Mouse (Mus musculus) forebrain, postnatal 0 days (tissue): ENCODE measurements around the gene Sertad4. TPM values are rescaled to one million over a fixed set of nuclear protein-coding genes. Genes with fewer than 3 reads are reported as not detected.

Experiments
- ATAC-seq: fragments of 200-750 bp; cut with Nextera tagmentation; 2 replicates; pipeline ENCODE4 v1.8.0; 2017; ENCODE audit warnings: mild to moderate bottlenecking, moderate library complexity
- DNase-seq: peaks from one replicate; pipeline ENCODE4 v3.0.0-alpha.2; 2015
- H3K27ac ChIP-seq: fragments of 300-500 bp; sonication (generic); 2 replicates; pipeline ENCODE4 v1.5.1; 2014; ENCODE audit warnings: low read depth, mild to moderate bottlenecking, antibody characterized with exemption, low read length, moderate library complexity, mixed read lengths
- H3K27me3 ChIP-seq: fragments of 300-500 bp; sonication (generic); 2 replicates; pipeline ENCODE4 v1.6.1; 2014; ENCODE audit warnings: mild to moderate bottlenecking, low read length, mixed read lengths; ENCODE audit not compliant: insufficient read depth
- H3K36me3 ChIP-seq: fragments of 300-500 bp; sonication (generic); 2 replicates; pipeline ENCODE4 v1.6.1; 2014; ENCODE audit warnings: mild to moderate bottlenecking, moderate library complexity; ENCODE audit not compliant: insufficient read depth
- H3K4me1 ChIP-seq: fragments of 300-500 bp; sonication (generic); 2 replicates; pipeline ENCODE4 v1.6.1; 2014; ENCODE audit warnings: antibody characterized with exemption; ENCODE audit not compliant: insufficient read depth
- H3K4me2 ChIP-seq: fragments of 300-500 bp; sonication (generic); 2 replicates; pipeline ENCODE4 v1.6.1; 2014; ENCODE audit warnings: low read depth, mild to moderate bottlenecking, moderate library complexity
- H3K4me3 ChIP-seq: fragments of 300-500 bp; sonication (generic); 2 replicates; pipeline ENCODE4 v1.5.1; 2014; ENCODE audit warnings: low read depth, low read length, mixed read lengths
- H3K9ac ChIP-seq: fragments of 300-500 bp; sonication (generic); 2 replicates; pipeline ENCODE4 v1.6.1; 2014; ENCODE audit warnings: mild to moderate bottlenecking
- H3K9me3 ChIP-seq: fragments of 300-500 bp; sonication (generic); 2 replicates; pipeline ENCODE4 v1.6.1; 2016; ENCODE audit warnings: low read length
- CTCF ChIP-seq: sonication (generic); IDR thresholded peaks from 2 replicates; pipeline ENCODE4 v1.5.1; 2016; ENCODE audit warnings: antibody characterized with exemption, control low read depth, low read depth
- WGBS: fragments of 180-500 bp; shearing (Covaris S2); extraction: QIAGEN DNeasy Blood & Tissue Kit; methylation state at CpG from one replicate; pipeline ENCODE4 v1.1.7; 2014; 5-methylcytosine and 5-hydroxymethylcytosine counted together
- polyA plus RNA-seq: library from polyadenylated mRNA; unstranded; fragments of >200 nt; fragmentation: Nextera tagmentation; extraction: Ambion mirVana; gene quantifications from 2 replicates; pipeline ENCODE4 v1.2.1, GENCODE M21; 2015
- total RNA-seq: library from RNA; depleted of rRNA; stranded (reverse); fragments of >200 nt; gene quantifications from 2 replicates; pipeline ENCODE4 v1.2.3, GENCODE M21; 2014

Sertad4 gene
- total and polyA plus RNA-seq, 2 experiments from 2014 or later, result 10.7 to 30.4 TPM

DNA sequence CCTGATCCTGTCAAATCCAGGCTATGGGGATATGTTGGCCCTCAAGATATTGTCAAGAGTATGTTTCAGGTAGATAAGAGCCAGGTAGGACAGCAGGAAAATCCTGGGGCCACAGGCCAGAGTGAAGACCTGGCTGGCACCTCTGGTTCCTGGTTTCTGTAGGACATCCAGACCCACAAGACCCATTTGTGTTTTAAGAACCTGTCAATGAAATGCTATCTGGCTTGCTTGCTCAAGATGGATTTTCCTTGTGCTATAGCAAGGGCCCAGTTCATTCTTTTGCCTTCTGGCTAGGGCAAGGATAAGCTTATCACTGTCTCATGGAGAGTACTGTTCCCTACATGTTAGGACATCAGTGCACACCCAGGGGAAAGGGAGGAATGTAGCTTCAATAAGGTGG lies 3.5 kb downstream of the Sertad4 start:
- TF ChIP-seq CTCF, result no peak
- no peak overlapping the region for H3K27ac ChIP-seq
- no peaks in the 10 kb centered on the region for H3K9me3 ChIP-seq
- peak overlapping the region; percentile 6 for H3K9ac ChIP-seq
- ATAC-seq (no peak), DNase-seq (no peak)
- no peak overlapping the region for H3K4me3 ChIP-seq
- H3K4me1 ChIP-seq, result peaks cover 35% of the 10 kb centered on the region
- peaks cover 30% of the 10 kb centered on the region for H3K36me3 ChIP-seq
- no peaks in the 10 kb centered on the region for H3K27me3 ChIP-seq
- peak overlapping the region; percentile 90 for H3K4me2 ChIP-seq

DNA sequence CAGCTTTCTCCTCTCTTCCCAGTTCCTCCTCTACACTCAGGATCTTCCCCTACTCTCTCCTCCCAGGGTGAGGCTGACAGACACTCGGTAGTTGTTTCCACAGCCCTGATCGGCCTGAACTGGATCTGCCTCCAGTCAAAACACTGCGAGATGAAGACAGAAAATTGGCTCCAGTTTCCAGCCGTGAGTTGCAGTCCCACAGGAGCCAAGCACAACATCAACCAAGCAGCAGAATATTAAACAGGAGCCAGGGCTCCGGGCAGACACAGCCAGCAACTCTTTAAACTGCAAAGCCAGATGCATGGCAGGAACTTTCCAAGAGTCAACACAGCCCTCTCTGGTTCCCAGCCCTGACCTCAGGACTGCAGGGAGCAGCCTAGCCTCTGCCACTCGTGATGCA lies 3.9 kb downstream of the Sertad4 start:
- H3K9me3 ChIP-seq, result no peaks in the 10 kb centered on the region
- H3K27me3 ChIP-seq, result no peaks in the 10 kb centered on the region
- TF ChIP-seq CTCF, result no peak
- DNase-seq (peak; percentile 63), ATAC-seq (peak; percentile 63)
- H3K4me3 ChIP-seq, result peak overlapping the region; percentile 11; the same call in 1 of the 2 replicates
- peak overlapping the region; percentile 54; the same call in 1 of the 2 replicates for H3K27ac ChIP-seq
- 4% methylated on average over 6 of the region's 6 CpGs for WGBS
- peak overlapping the region; percentile 90 for H3K4me2 ChIP-seq
- peaks cover 34% of the 10 kb centered on the region for H3K36me3 ChIP-seq
- H3K9ac ChIP-seq, result peak overlapping the region; percentile 6
- peaks cover 35% of the 10 kb centered on the region for H3K4me1 ChIP-seq

DNA sequence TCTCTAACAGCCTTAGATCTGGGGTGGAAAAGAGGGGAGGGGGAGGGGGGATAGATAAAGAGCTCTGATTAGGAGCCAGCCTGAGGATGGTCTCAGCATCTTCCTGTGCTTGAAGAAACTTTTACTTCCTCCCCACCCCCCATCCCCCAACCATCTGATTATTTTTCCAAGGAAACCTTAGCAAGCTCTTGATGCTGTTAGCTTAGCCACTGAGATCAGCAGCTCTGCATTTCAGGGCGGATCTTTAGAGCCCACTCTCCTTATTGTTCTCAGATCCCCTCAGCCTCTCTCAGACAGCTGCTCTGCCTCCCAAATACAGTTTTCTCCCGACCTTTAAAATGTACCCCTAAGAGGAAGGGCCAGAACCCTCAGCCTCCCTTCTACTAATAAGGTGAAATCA lies 4.4 kb downstream of the Sertad4 start:
- H3K27ac ChIP-seq, result peak overlapping the region; percentile 54; the same call in 1 of the 2 replicates
- H3K4me1 ChIP-seq, result peaks cover 31% of the 10 kb centered on the region
- H3K4me2 ChIP-seq, result peak overlapping the region; percentile 90
- H3K27me3 ChIP-seq, result no peaks in the 10 kb centered on the region
- DNase-seq (no peak), ATAC-seq (no peak)
- H3K36me3 ChIP-seq, result peaks cover 39% of the 10 kb centered on the region
- no peaks in the 10 kb centered on the region for H3K9me3 ChIP-seq
- WGBS, result 7% methylated on average over 2 of the region's 2 CpGs
- H3K4me3 ChIP-seq, result 0 out of 2 replicates have a peak overlapping the region, but pooled peaks have one; percentile 11
- TF ChIP-seq CTCF, result no peak
- H3K9ac ChIP-seq, result peak overlapping the region; percentile 6; the same call in 1 of the 2 replicates

DNA sequence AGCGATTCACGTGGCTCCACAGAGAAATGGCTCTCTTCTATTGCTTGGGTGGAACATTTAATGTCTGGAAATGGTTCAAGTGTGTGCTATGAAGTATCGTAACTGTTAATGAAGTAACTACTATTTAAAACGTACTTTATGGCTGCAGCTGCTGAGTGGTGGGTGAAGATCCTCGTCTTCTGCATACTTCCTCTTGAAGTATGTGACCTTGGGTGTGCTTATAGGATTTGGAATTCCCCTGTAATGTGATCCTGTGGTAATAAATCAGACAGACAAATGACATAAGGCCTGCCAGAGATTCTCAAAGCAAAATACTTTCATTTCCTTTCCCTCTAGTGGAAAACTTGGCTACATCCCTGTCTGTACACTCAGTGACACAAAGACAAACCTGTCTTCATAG lies 5.9 kb downstream of the Sertad4 start:
- DNase-seq (no peak), ATAC-seq (no peak)
- Histone ChIP-seq H3K27me3 (no peaks in the 10 kb centered on the region), H3K36me3 (peaks cover 46% of the 10 kb centered on the region), H3K9ac (no peak overlapping the region), H3K4me3 (no peak overlapping the region), H3K4me2 (no peak overlapping the region), H3K27ac (no peak overlapping the region), H3K4me1 (peaks cover 29% of the 10 kb centered on the region), H3K9me3 (no peaks in the 10 kb centered on the region)
- WGBS, result 78% methylated on average over 5 of the region's 5 CpGs
- no peak for TF ChIP-seq CTCF

DNA sequence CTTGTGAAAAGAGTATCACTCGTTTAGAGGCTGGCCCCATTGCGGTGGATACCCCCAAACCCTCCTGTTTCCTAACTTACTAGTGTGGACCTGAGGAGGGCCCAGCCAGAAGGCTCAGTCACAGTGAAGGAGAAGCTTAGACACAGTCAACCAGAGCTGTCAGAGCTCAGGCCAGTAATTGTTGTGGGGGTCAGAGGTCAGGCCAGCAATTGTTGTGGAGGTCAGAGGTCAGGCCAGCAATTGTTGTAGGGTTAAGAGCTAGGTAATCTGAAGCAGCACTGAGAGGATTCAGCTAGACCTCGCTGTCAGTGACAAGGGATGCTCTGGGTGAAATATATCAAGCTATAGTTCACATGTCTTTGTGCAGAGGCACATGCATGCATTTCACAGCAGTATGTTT lies 8.3 kb downstream of the Sertad4 start:
- no peak for TF ChIP-seq CTCF
- H3K9ac ChIP-seq, result no peak overlapping the region
- WGBS, result 22% methylated on average over 3 of the region's 3 CpGs
- no peak overlapping the region for H3K4me3 ChIP-seq
- ATAC-seq (no peak), DNase-seq (no peak)
- H3K27me3 ChIP-seq, result no peaks in the 10 kb centered on the region
- H3K4me2 ChIP-seq, result no peak overlapping the region
- peaks cover 51% of the 10 kb centered on the region for H3K36me3 ChIP-seq
- no peak overlapping the region for H3K27ac ChIP-seq
- H3K4me1 ChIP-seq, result peaks cover 15% of the 10 kb centered on the region
- no peaks in the 10 kb centered on the region for H3K9me3 ChIP-seq

DNA sequence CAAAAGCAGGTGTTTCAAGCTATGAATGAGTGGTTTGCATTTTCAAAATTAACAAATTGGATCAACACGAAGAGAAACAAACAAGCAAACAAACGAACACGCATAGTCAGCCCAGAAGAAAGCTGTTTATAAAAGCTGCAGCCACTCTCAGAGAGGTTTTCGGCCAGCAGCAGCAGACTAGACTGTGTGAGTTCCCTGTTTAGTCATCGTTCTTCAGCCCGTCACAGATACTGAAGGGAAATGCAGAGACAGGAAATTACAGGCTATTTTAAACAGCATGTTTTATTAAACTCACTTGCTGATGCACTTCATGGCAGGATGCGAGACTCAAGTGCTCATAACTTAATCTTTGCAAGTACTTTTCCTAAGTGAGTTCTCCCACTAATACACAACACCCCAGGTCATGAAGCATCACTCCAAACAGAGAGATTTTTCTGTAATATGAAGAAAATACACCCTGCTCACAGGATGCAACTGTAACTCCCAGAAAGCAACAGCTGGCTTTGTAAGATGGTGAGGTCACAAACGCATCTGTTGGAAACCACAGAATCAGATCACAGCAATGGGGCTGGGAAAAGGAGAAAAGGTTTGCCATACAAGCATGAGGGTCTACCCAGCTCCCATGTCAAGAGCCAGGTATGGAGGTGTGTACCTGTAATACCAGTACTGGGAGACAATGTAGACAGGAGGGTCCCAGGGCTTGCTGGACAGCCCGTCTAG lies 14.3 kb downstream of the Sertad4 start:
- DNase-seq, result no peak
- no peaks in the 10 kb centered on the region for H3K9me3 ChIP-seq
- H3K4me2 ChIP-seq, result no peak overlapping the region
- H3K4me1 ChIP-seq, result 0 out of 2 replicates have a peak, but pooled peaks cover under 1% of the 10 kb centered on the region
- H3K4me3 ChIP-seq, result no peak overlapping the region
- no peak overlapping the region for H3K27ac ChIP-seq
- ATAC-seq, result no peak
- peaks cover 14% of the 10 kb centered on the region for H3K36me3 ChIP-seq
- no peak overlapping the region for H3K9ac ChIP-seq
- no peaks in the 10 kb centered on the region for H3K27me3 ChIP-seq
- no peak for TF ChIP-seq CTCF
- WGBS, result 69% methylated on average over 9 of the region's 9 CpGs

DNA sequence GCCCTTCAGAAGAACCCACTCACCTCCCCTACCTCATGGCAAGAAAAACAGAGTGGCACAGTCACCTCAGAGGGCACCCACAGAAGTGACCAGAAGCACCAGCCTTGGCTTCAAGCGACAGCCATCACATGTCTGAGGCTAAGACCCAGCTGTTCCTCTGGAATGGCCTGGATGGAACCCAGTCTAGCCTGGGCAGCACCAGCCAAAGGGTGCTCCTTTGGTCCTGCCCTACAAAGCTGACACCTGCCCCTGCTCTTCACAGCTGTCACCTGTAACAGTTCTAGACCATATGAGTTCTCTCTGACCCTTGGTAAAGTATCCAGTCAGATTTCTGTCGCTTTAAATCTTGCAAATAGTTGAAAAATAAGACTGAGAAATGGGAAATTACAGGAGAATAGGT lies 14.9 kb downstream of the Sertad4 start:
- no peak overlapping the region for H3K4me2 ChIP-seq
- DNase-seq, result no peak
- no peak overlapping the region for H3K27ac ChIP-seq
- H3K27me3 ChIP-seq, result no peaks in the 10 kb centered on the region
- TF ChIP-seq CTCF, result no peak
- WGBS, result 85% methylated on average over 2 of the region's 2 CpGs
- no peak for ATAC-seq
- H3K9ac ChIP-seq, result no peak overlapping the region
- H3K4me3 ChIP-seq, result no peak overlapping the region
- 0 out of 2 replicates have a peak, but pooled peaks cover 6% of the 10 kb centered on the region for H3K4me1 ChIP-seq
- no peaks in the 10 kb centered on the region for H3K9me3 ChIP-seq
- peaks cover 8% of the 10 kb centered on the region; the same call in 1 of the 2 replicates for H3K36me3 ChIP-seq
